Mouse (Mus musculus): ENCODE measurements around the gene Iqcf4. TPM values are rescaled to one million over a fixed set of nuclear protein-coding genes. Genes with fewer than 3 reads are reported as not detected.
"Not testable (repeated sequence)": the region's sequence is repeated elsewhere in the genome, so short reads cannot be mapped to it uniquely, and the experiment has no call there.

The Iqcf4 gene
- not detected in 2 replicates for polyA plus RNA-seq (2014; fragmentation: Nextera tagmentation; extraction: Ambion mirVana)

- H3K9me3 ChIP-seq (ENCODE audit: control insufficient read depth, low read length), result no peaks in the 10 kb centered on the region
- H3K27me3 ChIP-seq (ENCODE audit: control insufficient read depth, insufficient read depth, low read length), result no peaks in the 10 kb centered on the region
- no peak within 1 kb of the TSS for H3K4me3 ChIP-seq (replicated peaks; ENCODE audit: low read length)
- no peak within 1 kb of the TSS for H3K27ac ChIP-seq
- H3K4me1 ChIP-seq (replicated peaks; ENCODE audit: control insufficient read depth, insufficient read depth, low read length), result no peaks in the 10 kb centered on the region
- no peak for ATAC-seq (ENCODE audit: low FRiP score)
- no peaks in the 10 kb centered on the region for H3K36me3 ChIP-seq (replicated peaks; ENCODE audit: control insufficient read depth, insufficient read depth)
- WGBS, result 91% methylated on average over 7 of the region's 7 CpGs
- H3K9ac ChIP-seq, result no peak within 1 kb of the TSS
- no peak for DNase-seq (ENCODE audit: low spot score)
- H3K4me2 ChIP-seq (replicated peaks), result no peak within 1 kb of the TSS
Observed at GRCm38 (mm10) chr9:106570896-106571295, at the start of gene Iqcf4. Gene Iqcf4, minus strand, starts transcription at chr9:106570996.

GRCm38 (mm10) chr9:106617496-106617895 is 46.7 kb upstream of the Iqcf4 start:
- Histone ChIP-seq H3K4me3 (replicated peaks; ENCODE audit: low read length) (no peak overlapping the region), H3K9me3 (ENCODE audit: control insufficient read depth, low read length) (0 out of 2 replicates have a peak, but pooled peaks cover 6% of the 10 kb centered on the region), H3K4me2 (replicated peaks) (no peak overlapping the region), H3K27ac (no peak overlapping the region), H3K9ac (no peak overlapping the region), H3K27me3 (ENCODE audit: control insufficient read depth, insufficient read depth, low read length) (no peaks in the 10 kb centered on the region), H3K4me1 (replicated peaks; ENCODE audit: control insufficient read depth, insufficient read depth, low read length) (no peaks in the 10 kb centered on the region), H3K36me3 (replicated peaks; ENCODE audit: control insufficient read depth, insufficient read depth) (no peaks in the 10 kb centered on the region)
- DNase-seq (ENCODE audit: low spot score) (no peak), ATAC-seq (ENCODE audit: low FRiP score) (no peak)
- 75% methylated on average over 3 of the region's 3 CpGs for WGBS

- ATAC-seq (ENCODE audit: low FRiP score) (no peak), DNase-seq (ENCODE audit: low spot score) (no peak)
- Histone ChIP-seq H3K4me2 (replicated peaks) (no peak overlapping the region), H3K4me3 (replicated peaks; ENCODE audit: low read length) (no peak overlapping the region), H3K27me3 (ENCODE audit: control insufficient read depth, insufficient read depth, low read length) (no peaks in the 10 kb centered on the region), H3K36me3 (replicated peaks; ENCODE audit: control insufficient read depth, insufficient read depth) (no peaks in the 10 kb centered on the region), H3K27ac (no peak overlapping the region), H3K9me3 (ENCODE audit: control insufficient read depth, low read length) (0 out of 2 replicates have a peak, but pooled peaks cover 6% of the 10 kb centered on the region), H3K9ac (no peak overlapping the region), H3K4me1 (replicated peaks; ENCODE audit: control insufficient read depth, insufficient read depth, low read length) (no peaks in the 10 kb centered on the region)
- WGBS, result 82% methylated on average over 9 of the region's 9 CpGs
Observed at GRCm38 (mm10) chr9:106616306-106616705, 45.5 kb upstream of the Iqcf4 start.

GRCm38 (mm10) chr9:106614616-106615015 is 43.8 kb upstream of the Iqcf4 start:
- Histone ChIP-seq H3K9ac (no peak overlapping the region), H3K27ac (no peak overlapping the region), H3K4me2 (replicated peaks) (no peak overlapping the region), H3K27me3 (ENCODE audit: control insufficient read depth, insufficient read depth, low read length) (no peaks in the 10 kb centered on the region), H3K4me3 (replicated peaks; ENCODE audit: low read length) (no peak overlapping the region), H3K4me1 (replicated peaks; ENCODE audit: control insufficient read depth, insufficient read depth, low read length) (no peaks in the 10 kb centered on the region), H3K9me3 (ENCODE audit: control insufficient read depth, low read length) (0 out of 2 replicates have a peak, but pooled peaks cover 6% of the 10 kb centered on the region), H3K36me3 (replicated peaks; ENCODE audit: control insufficient read depth, insufficient read depth) (no peaks in the 10 kb centered on the region)
- DNase-seq (ENCODE audit: low spot score) (no peak), ATAC-seq (ENCODE audit: low FRiP score) (no peak)
- 47% methylated on average over 3 of the region's 3 CpGs for WGBS

- no peaks in the 10 kb centered on the region for H3K27me3 ChIP-seq (ENCODE audit: control insufficient read depth, insufficient read depth, low read length)
- 79% methylated on average over 2 of the region's 2 CpGs for WGBS
- H3K4me3 ChIP-seq (replicated peaks; ENCODE audit: low read length), result no peak overlapping the region
- H3K9ac ChIP-seq, result no peak overlapping the region
- DNase-seq (ENCODE audit: low spot score), result no peak
- no peaks in the 10 kb centered on the region for H3K4me1 ChIP-seq (replicated peaks; ENCODE audit: control insufficient read depth, insufficient read depth, low read length)
- H3K27ac ChIP-seq, result no peak overlapping the region
- H3K36me3 ChIP-seq (replicated peaks; ENCODE audit: control insufficient read depth, insufficient read depth), result no peaks in the 10 kb centered on the region
- H3K9me3 ChIP-seq (ENCODE audit: control insufficient read depth, low read length), result no peaks in the 10 kb centered on the region
- ATAC-seq (ENCODE audit: low FRiP score), result no peak
- no peak overlapping the region for H3K4me2 ChIP-seq (replicated peaks)
Observed at GRCm38 (mm10) chr9:106613951-106614350, 43.2 kb upstream of the Iqcf4 start.

GRCm38 (mm10) chr9:106610727-106611126 is 39.9 kb upstream of the Iqcf4 start:
- Histone ChIP-seq H3K4me3 (replicated peaks; ENCODE audit: low read length) (no peak overlapping the region), H3K4me1 (replicated peaks; ENCODE audit: control insufficient read depth, insufficient read depth, low read length) (no peaks in the 10 kb centered on the region), H3K27me3 (ENCODE audit: control insufficient read depth, insufficient read depth, low read length) (no peaks in the 10 kb centered on the region), H3K36me3 (replicated peaks; ENCODE audit: control insufficient read depth, insufficient read depth) (no peaks in the 10 kb centered on the region), H3K9ac (no peak overlapping the region), H3K9me3 (ENCODE audit: control insufficient read depth, low read length) (no peaks in the 10 kb centered on the region), H3K4me2 (replicated peaks) (no peak overlapping the region), H3K27ac (no peak overlapping the region)
- ATAC-seq (ENCODE audit: low FRiP score), result no peak
- 74% methylated on average over 4 of the region's 4 CpGs for WGBS
- no peak for DNase-seq (ENCODE audit: low spot score)

GRCm38 (mm10) chr9:106600546-106600945 is 29.8 kb upstream of the Iqcf4 start:
- no peaks in the 10 kb centered on the region for H3K27me3 ChIP-seq (ENCODE audit: control insufficient read depth, insufficient read depth, low read length)
- H3K27ac ChIP-seq, result no peak overlapping the region
- peak; percentile 83 for DNase-seq (ENCODE audit: low spot score)
- H3K4me1 ChIP-seq (replicated peaks; ENCODE audit: control insufficient read depth, insufficient read depth, low read length), result no peaks in the 10 kb centered on the region
- ATAC-seq (ENCODE audit: low FRiP score), result no peak
- no peak overlapping the region for H3K4me2 ChIP-seq (replicated peaks)
- no peaks in the 10 kb centered on the region for H3K9me3 ChIP-seq (ENCODE audit: control insufficient read depth, low read length)
- WGBS, result 27% methylated on average over 8 of the region's 8 CpGs
- no peak overlapping the region for H3K9ac ChIP-seq
- H3K36me3 ChIP-seq (replicated peaks; ENCODE audit: control insufficient read depth, insufficient read depth), result no peaks in the 10 kb centered on the region
- H3K4me3 ChIP-seq (replicated peaks; ENCODE audit: low read length), result no peak overlapping the region

- Histone ChIP-seq H3K36me3 (replicated peaks; ENCODE audit: control insufficient read depth, insufficient read depth) (no peaks in the 10 kb centered on the region), H3K4me1 (replicated peaks; ENCODE audit: control insufficient read depth, insufficient read depth, low read length) (no peaks in the 10 kb centered on the region), H3K4me2 (replicated peaks) (no peak overlapping the region), H3K27ac (no peak overlapping the region), H3K9me3 (ENCODE audit: control insufficient read depth, low read length) (no peaks in the 10 kb centered on the region), H3K27me3 (ENCODE audit: control insufficient read depth, insufficient read depth, low read length) (no peaks in the 10 kb centered on the region), H3K4me3 (replicated peaks; ENCODE audit: low read length) (no peak overlapping the region), H3K9ac (no peak overlapping the region)
- 42% methylated on average over 7 of the region's 7 CpGs for WGBS
- ATAC-seq (ENCODE audit: low FRiP score) (no peak), DNase-seq (ENCODE audit: low spot score) (no peak)
Observed at GRCm38 (mm10) chr9:106598466-106598865, 27.7 kb upstream of the Iqcf4 start.

GRCm38 (mm10) chr9:106595836-106596235 is 25.0 kb upstream of the Iqcf4 start:
- 0 out of 2 replicates have a peak overlapping the region, but pooled peaks have one; percentile 11 for H3K9ac ChIP-seq
- H3K27me3 ChIP-seq (ENCODE audit: control insufficient read depth, insufficient read depth, low read length), result no peaks in the 10 kb centered on the region
- no peaks in the 10 kb centered on the region for H3K4me1 ChIP-seq (replicated peaks; ENCODE audit: control insufficient read depth, insufficient read depth, low read length)
- no peak overlapping the region for H3K4me3 ChIP-seq (replicated peaks; ENCODE audit: low read length)
- no peak for ATAC-seq (ENCODE audit: low FRiP score)
- DNase-seq (ENCODE audit: low spot score), result no peak
- H3K36me3 ChIP-seq (replicated peaks; ENCODE audit: control insufficient read depth, insufficient read depth), result no peaks in the 10 kb centered on the region
- no peak overlapping the region for H3K27ac ChIP-seq
- H3K9me3 ChIP-seq (ENCODE audit: control insufficient read depth, low read length), result no peaks in the 10 kb centered on the region
- H3K4me2 ChIP-seq (replicated peaks), result no peak overlapping the region
- WGBS, result 67% methylated on average over 7 of the region's 7 CpGs

- H3K4me3 ChIP-seq (replicated peaks; ENCODE audit: low read length); H3K4me2 ChIP-seq (replicated peaks); H3K9ac ChIP-seq; H3K36me3 ChIP-seq (replicated peaks; ENCODE audit: control insufficient read depth, insufficient read depth); H3K27ac ChIP-seq; H3K4me1 ChIP-seq (replicated peaks; ENCODE audit: control insufficient read depth, insufficient read depth, low read length); ATAC-seq (ENCODE audit: low FRiP score); H3K27me3 ChIP-seq (ENCODE audit: control insufficient read depth, insufficient read depth, low read length); DNase-seq (ENCODE audit: low spot score); H3K9me3 ChIP-seq (ENCODE audit: control insufficient read depth, low read length): not testable (repeated sequence)
- WGBS, result 9% methylated on average over 3 of the region's 4 CpGs
Observed at GRCm38 (mm10) chr9:106595402-106595801, 24.6 kb upstream of the Iqcf4 start.
